ENCODE assay signal across 21 mouse cellular contexts in the genomic region with DNA sequence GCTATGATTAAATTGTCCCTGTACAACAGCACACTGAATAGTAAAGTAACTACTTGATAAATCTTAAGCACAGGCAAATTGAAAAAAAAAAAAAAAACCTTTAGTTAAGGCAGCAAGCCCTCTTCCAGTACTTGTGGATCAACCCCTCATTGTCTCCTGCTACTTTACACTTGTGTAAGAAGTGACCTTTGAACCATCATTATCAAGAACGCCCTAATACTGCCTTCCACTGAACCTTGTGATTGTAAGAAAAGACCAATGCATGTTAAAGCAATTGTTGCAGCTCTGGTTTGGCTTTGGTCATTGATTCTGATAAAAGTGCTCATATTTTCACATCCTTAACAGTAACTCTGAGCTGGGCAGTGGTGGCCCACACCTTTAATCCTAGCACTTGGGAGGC.
DNase-seq lines count a peak whose midpoint lies in the region; ATAC-seq and TF ChIP-seq lines count a peak whose summit lies in the region.
"Had no signal": no experiment of that assay in that cellular context is flagged by ENCODE, and none has a peak within 500 bp of the region (broad histone marks: within the 10 kb centered on the region; RNA-seq: fewer than 3 reads in every experiment).

No protein-coding gene starts in this region.

- H3K4me3 ChIP-seq in intestine, embryonic 15.5 days (replicated peaks), result no peak overlapping the region
- H3K4me3 ChIP-seq in intestine, postnatal 0 days (ENCODE audit: low read depth, low read length), result no peak overlapping the region
- H3K4me3 ChIP-seq in intestine, embryonic 16.5 days (ENCODE audit: low read length), result no peak overlapping the region

- TF ChIP-seq CTCF in intestine, postnatal 0 days (IDR thresholded peaks at IDR 0.05; ENCODE audit: low read depth), result no peak

- H3K9me3 ChIP-seq in intestine, embryonic 15.5 days, result no peaks in the 10 kb centered on the region
- no peaks in the 10 kb centered on the region for H3K9me3 ChIP-seq in intestine, postnatal 0 days (ENCODE audit: control insufficient read depth)
- H3K9me3 ChIP-seq in intestine, embryonic 16.5 days (ENCODE audit: control insufficient read depth, low read length), result no peaks in the 10 kb centered on the region

- 75% methylated on average over 1 of the region's 1 CpGs for WGBS in intestine, embryonic 15.5 days
- WGBS in intestine, postnatal 0 days, result 47% methylated on average over 1 of the region's 1 CpGs
- 52% methylated on average over 1 of the region's 1 CpGs for WGBS in intestine, embryonic 16.5 days

- no peak overlapping the region for H3K9ac ChIP-seq in intestine, embryonic 15.5 days
- H3K9ac ChIP-seq in intestine, postnatal 0 days (ENCODE audit: low read depth, low read length), result no peak overlapping the region
- no peak overlapping the region for H3K9ac ChIP-seq in intestine, embryonic 16.5 days (ENCODE audit: low read depth, low read length)

- H3K4me2 ChIP-seq in intestine, embryonic 15.5 days (replicated peaks), result no peak overlapping the region
- H3K4me2 ChIP-seq in intestine, postnatal 0 days (replicated peaks; ENCODE audit: low read depth), result no peak overlapping the region
- H3K4me2 ChIP-seq in intestine, embryonic 16.5 days (ENCODE audit: low read depth, low read length), result no peak overlapping the region

- DNase-seq in heart, adult 11 months, result peak; percentile 78
- no peak for DNase-seq in heart, postnatal 4 days
- no peak for DNase-seq in kidney, adult 11 months
- DNase-seq: adrenal gland, adult 2 months; adrenal gland, adult 8-10 months; adrenal gland, postnatal 10 days; adrenal gland, postnatal 14 days; adrenal gland, postnatal 25 days; adrenal gland, postnatal 36 days; B cell, adult 2 months; cerebellum, adult 11 months; cerebellum, adult 11-12 months; cerebellum, adult 18-20 months had no signal

- no peak overlapping the region for H3K27ac ChIP-seq in intestine, embryonic 15.5 days
- H3K27ac ChIP-seq in intestine, postnatal 0 days (ENCODE audit: low read depth, low read length), result no peak overlapping the region
- no peak overlapping the region for H3K27ac ChIP-seq in intestine, embryonic 16.5 days (ENCODE audit: low read length)

- no peaks in the 10 kb centered on the region for H3K27me3 ChIP-seq in intestine, embryonic 15.5 days (replicated peaks)
- no peaks in the 10 kb centered on the region for H3K27me3 ChIP-seq in intestine, postnatal 0 days (replicated peaks; ENCODE audit: control insufficient read depth, insufficient read depth, low read length)
- H3K27me3 ChIP-seq in intestine, embryonic 16.5 days (replicated peaks; ENCODE audit: control insufficient read depth, insufficient read depth, low read length), result no peaks in the 10 kb centered on the region
- H3K27me3 ChIP-seq: CH12.LX, Patski had no signal

- no peaks in the 10 kb centered on the region for H3K36me3 ChIP-seq in intestine, embryonic 15.5 days
- no peaks in the 10 kb centered on the region for H3K36me3 ChIP-seq in intestine, postnatal 0 days (ENCODE audit: control insufficient read depth, insufficient read depth)
- no peaks in the 10 kb centered on the region for H3K36me3 ChIP-seq in intestine, embryonic 16.5 days (ENCODE audit: control insufficient read depth, insufficient read depth, low read length)
- H3K36me3 ChIP-seq: G1E had no signal

- ATAC-seq in intestine, embryonic 15.5 days, result peak; percentile 88
- no peak for ATAC-seq in intestine, postnatal 0 days
- peak; percentile 91 for ATAC-seq in intestine, embryonic 16.5 days
- ATAC-seq: activated CD4-positive, CD25-positive, alpha-beta regulatory T cell, adult 4 months; CD4-positive, CD25-positive, alpha-beta regulatory T cell, adult 4 months; Patski had no signal

- H3K4me1 ChIP-seq in intestine, embryonic 15.5 days (replicated peaks), result no peaks in the 10 kb centered on the region
- H3K4me1 ChIP-seq in intestine, postnatal 0 days (replicated peaks; ENCODE audit: control insufficient read depth, insufficient read depth, low read length), result no peaks in the 10 kb centered on the region
- no peaks in the 10 kb centered on the region for H3K4me1 ChIP-seq in intestine, embryonic 16.5 days (ENCODE audit: control insufficient read depth, insufficient read depth, low read length)
